Mouse (Mus musculus): ENCODE results near the gene Nmrk1.
"Not testable (repeated sequence)": the region's sequence is repeated elsewhere in the genome, so short reads cannot be mapped to it uniquely, and the experiment has no call there.

Nmrk1 gene

GRCm38 (mm10) chr19:18631644-18632219, at the start of gene Nmrk1, which contains the start of gene Ostf1:
Gene Nmrk1, plus strand, starts transcription at chr19:18631950.
Gene Ostf1, minus strand, starts transcription at chr19:18631823.
- DNase-seq (ENCODE audit: low read depth, low spot score) = peak; percentile 86

- no peak for DNase-seq (ENCODE audit: low read depth, low spot score)
Observed at GRCm38 (mm10) chr19:18582226-18582625, 49.5 kb upstream of the Nmrk1 start.

- no peak for DNase-seq (ENCODE audit: low read depth, low spot score)
Observed at GRCm38 (mm10) chr19:18582887-18583286, 48.9 kb upstream of the Nmrk1 start.

GRCm38 (mm10) chr19:18583706-18584105, 48.0 kb upstream of the Nmrk1 start:
- no peak for DNase-seq (ENCODE audit: low read depth, low spot score)

- no peak for DNase-seq (ENCODE audit: low read depth, low spot score)
Observed at GRCm38 (mm10) chr19:18584621-18585020, 47.1 kb upstream of the Nmrk1 start.

GRCm38 (mm10) chr19:18587118-18587517, 44.6 kb upstream of the Nmrk1 start:
- no peak for DNase-seq (ENCODE audit: low read depth, low spot score)

- DNase-seq (ENCODE audit: low read depth, low spot score) = no peak
Observed at GRCm38 (mm10) chr19:18588243-18588642, 43.5 kb upstream of the Nmrk1 start.

- DNase-seq (ENCODE audit: low read depth, low spot score) = not testable (repeated sequence)
Observed at GRCm38 (mm10) chr19:18588801-18589200, 42.9 kb upstream of the Nmrk1 start.

GRCm38 (mm10) chr19:18589276-18589675, 42.5 kb upstream of the Nmrk1 start:
- no peak for DNase-seq (ENCODE audit: low read depth, low spot score)

- DNase-seq (ENCODE audit: low read depth, low spot score) = no peak
Observed at GRCm38 (mm10) chr19:18590234-18590633, 41.5 kb upstream of the Nmrk1 start.

GRCm38 (mm10) chr19:18590942-18591354, 40.8 kb upstream of the Nmrk1 start:
- no peak for DNase-seq (ENCODE audit: low read depth, low spot score)

- no peak for DNase-seq (ENCODE audit: low read depth, low spot score)
Observed at GRCm38 (mm10) chr19:18592919-18593318, 38.8 kb upstream of the Nmrk1 start.

- no peak for DNase-seq (ENCODE audit: low read depth, low spot score)
Observed at GRCm38 (mm10) chr19:18593722-18594121, 38.0 kb upstream of the Nmrk1 start.

- DNase-seq (ENCODE audit: low read depth, low spot score) = no peak
Observed at GRCm38 (mm10) chr19:18596876-18597275, 34.9 kb upstream of the Nmrk1 start.

- DNase-seq (ENCODE audit: low read depth, low spot score) = no peak
Observed at GRCm38 (mm10) chr19:18597772-18598171, 34.0 kb upstream of the Nmrk1 start.

- no peak for DNase-seq (ENCODE audit: low read depth, low spot score)
Observed at GRCm38 (mm10) chr19:18598265-18598926, 33.4 kb upstream of the Nmrk1 start.

- no peak for DNase-seq (ENCODE audit: low read depth, low spot score)
Observed at GRCm38 (mm10) chr19:18599051-18599450, 32.7 kb upstream of the Nmrk1 start.

GRCm38 (mm10) chr19:18599650-18600049, 32.1 kb upstream of the Nmrk1 start:
- DNase-seq (ENCODE audit: low read depth, low spot score) = no peak

GRCm38 (mm10) chr19:18600611-18601010, 31.1 kb upstream of the Nmrk1 start:
- DNase-seq (ENCODE audit: low read depth, low spot score) = no peak

GRCm38 (mm10) chr19:18603011-18603410, 28.7 kb upstream of the Nmrk1 start:
- no peak for DNase-seq (ENCODE audit: low read depth, low spot score)

GRCm38 (mm10) chr19:18607907-18608306, 23.8 kb upstream of the Nmrk1 start:
- DNase-seq (ENCODE audit: low read depth, low spot score) = no peak

GRCm38 (mm10) chr19:18608975-18609374, 22.8 kb upstream of the Nmrk1 start:
- no peak for DNase-seq (ENCODE audit: low read depth, low spot score)

- no peak for DNase-seq (ENCODE audit: low read depth, low spot score)
Observed at GRCm38 (mm10) chr19:18614337-18614736, 17.4 kb upstream of the Nmrk1 start.

Data from retina, adult 2 months (tissue).